Mouse (Mus musculus) CD4-positive, CD25-positive, alpha-beta regulatory T cell, adult 2 months (primary cell): ENCODE results near the gene Adcy1.
A peak's percentile ranks its signal among the peaks of the same experiment; 100 is the strongest.

Source experiments
- DNase-seq: peaks from one replicate; pipeline ENCODE4 v3.0.0-alpha.2; 2012; ENCODE audit warnings: low read depth, low spot score

Gene Adcy1

GRCm38 (mm10) chr11:7182409-7183042 is 119.2 kb downstream of the Adcy1 start:
- no peak for DNase-seq

GRCm38 (mm10) chr11:7184420-7184819 is 121.1 kb downstream of the Adcy1 start:
- no peak for DNase-seq

GRCm38 (mm10) chr11:7187472-7187871 is 124.2 kb downstream of the Adcy1 start:
- no peak for DNase-seq

GRCm38 (mm10) chr11:7188469-7188868 is 125.2 kb downstream of the Adcy1 start, which contains the start of gene Gm11985:
Gene Gm11985, minus strand, starts transcription at chr11:7188569.
- DNase-seq, result no peak

GRCm38 (mm10) chr11:7192710-7193109 is 129.4 kb downstream of the Adcy1 start:
- DNase-seq, result no peak

- no peak for DNase-seq
Observed at GRCm38 (mm10) chr11:7193134-7193533, 129.8 kb downstream of the Adcy1 start.

- DNase-seq, result no peak
Observed at GRCm38 (mm10) chr11:7194432-7195311, 131.4 kb downstream of the Adcy1 start.

GRCm38 (mm10) chr11:7195312-7195685 is 132.0 kb downstream of the Adcy1 start:
- no peak for DNase-seq

- DNase-seq, result no peak
Observed at GRCm38 (mm10) chr11:7197491-7197941, 134.2 kb downstream of the Adcy1 start, which contains the start of gene Igfbp1. Gene Igfbp1, plus strand, starts transcription at chr11:7197782.

- no peak for DNase-seq
Observed at GRCm38 (mm10) chr11:7198006-7198405, 134.7 kb downstream of the Adcy1 start.

- no peak for DNase-seq
Observed at GRCm38 (mm10) chr11:7198481-7199256, 135.4 kb downstream of the Adcy1 start.

GRCm38 (mm10) chr11:7199736-7200392 is 136.6 kb downstream of the Adcy1 start:
- peak; percentile 56 for DNase-seq

- DNase-seq, result no peak
Observed at GRCm38 (mm10) chr11:7200393-7200783, 137.1 kb downstream of the Adcy1 start.

- no peak for DNase-seq
Observed at GRCm38 (mm10) chr11:7202206-7202605, 138.9 kb downstream of the Adcy1 start.

GRCm38 (mm10) chr11:7203846-7204245 is 140.6 kb downstream of the Adcy1 start:
- DNase-seq, result no peak

- peak; percentile 40 for DNase-seq
Observed at GRCm38 (mm10) chr11:7210343-7210742, 147.1 kb downstream of the Adcy1 start.

GRCm38 (mm10) chr11:7211211-7211610 is 147.9 kb downstream of the Adcy1 start:
- DNase-seq, result no peak

GRCm38 (mm10) chr11:7212126-7212798 is 149.0 kb downstream of the Adcy1 start:
- no peak for DNase-seq

- DNase-seq, result no peak
Observed at GRCm38 (mm10) chr11:7213161-7213500, 149.8 kb downstream of the Adcy1 start.

- no peak for DNase-seq
Observed at GRCm38 (mm10) chr11:7213501-7214341, 150.4 kb downstream of the Adcy1 start, which contains the start of gene Igfbp3. Gene Igfbp3, minus strand, starts transcription at chr11:7213923.
